Mouse (Mus musculus) macrophage (primary cell): ENCODE results near the gene Sesn2. TPM values are rescaled to one million over a fixed set of nuclear protein-coding genes. Genes with fewer than 3 reads are reported as not detected.

Source experiments
- H3K27ac ChIP-seq: fragments of 350-480 bp; formaldehyde crosslinking; 2 replicates; pipeline ENCODE4 v1.9.0; 2021
- H3K36me3 ChIP-seq: fragments of 350-480 bp; formaldehyde crosslinking; 2 replicates; pipeline ENCODE4 v1.9.0; 2021; ENCODE audit errors: inconsistent target
- H3K4me3 ChIP-seq: fragments of 350-480 bp; formaldehyde crosslinking; 2 replicates; pipeline ENCODE4 v1.9.0; 2021; ENCODE audit errors: inconsistent target
- H3K79me2 ChIP-seq: fragments of 350-480 bp; formaldehyde crosslinking; 2 replicates; pipeline ENCODE4 v1.9.0; 2021; ENCODE audit errors: inconsistent target
- WGBS: methylation state at CpG from one replicate; pipeline ENCODE4 v1.1.7; 2026; ENCODE audit warnings: inconsistent platforms; ENCODE audit not compliant: missing documents; 5-methylcytosine and 5-hydroxymethylcytosine counted together
- polyA plus RNA-seq: library from polyadenylated mRNA; stranded (reverse); fragments of 250-400 nt; gene quantifications from 3 replicates; pipeline ENCODE4 v1.2.4, GENCODE M21; 2018; ENCODE audit warnings: inconsistent platforms

Gene Sesn2
- polyA plus RNA-seq, 1 experiment from 2014 or later, result 12.3 TPM

DNA sequence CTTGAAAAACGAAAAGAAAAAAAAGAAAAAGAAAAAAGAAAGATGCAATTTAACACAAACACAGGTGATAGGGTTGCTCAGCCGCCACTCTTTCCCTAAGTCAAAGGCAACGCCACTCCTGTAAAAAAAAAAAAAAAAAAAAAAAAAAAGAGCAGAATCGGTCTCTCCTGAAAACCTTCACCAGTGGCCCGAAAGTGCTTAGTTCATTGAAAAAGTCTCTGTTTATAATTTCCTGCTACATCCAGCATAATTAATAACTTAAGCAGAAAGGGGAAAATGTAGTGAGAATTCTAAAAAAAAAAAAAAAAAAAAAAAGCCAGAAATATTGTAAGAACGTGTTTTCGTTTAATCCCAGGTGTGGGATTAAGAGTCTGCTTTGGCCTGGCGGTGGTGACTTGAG is 65.8 kb downstream of the Sesn2 start:
- WGBS, result 92% methylated on average over 4 of the region's 8 CpGs

More for the DNA sequence above, 65.8 kb downstream of the Sesn2 start:
- Histone ChIP-seq H3K27ac (no peak overlapping the region), H3K79me2 (no peaks in the 10 kb centered on the region), H3K4me3 (no peak overlapping the region), H3K36me3 (no peaks in the 10 kb centered on the region)

Other genes with a start within 250 kb of the Sesn2 start
- 7.8 to 8.4 TPM (median 8.3 TPM) in 3 replicates for gene Gmeb1, start 248.9 kb downstream of the Sesn2 start, polyA plus RNA-seq
- gene Taf12, start 236.1 kb downstream of the Sesn2 start, polyA plus RNA-seq, result 14.6 to 29.9 TPM (median 25.8 TPM) in 3 replicates
- gene Rab42, start 207.1 kb downstream of the Sesn2 start, polyA plus RNA-seq, result 0.52 to 0.69 TPM (median 0.60 TPM) in 3 replicates
- 20.1 to 47.1 TPM (median 30.7 TPM) in 3 replicates for gene Trnau1ap, start 181.0 kb downstream of the Sesn2 start, polyA plus RNA-seq
- gene Rcc1, start 156.9 kb downstream of the Sesn2 start, polyA plus RNA-seq, result 4.4 to 19.9 TPM (median 8.8 TPM) in 3 replicates
- gene Phactr4, start 88.0 kb downstream of the Sesn2 start, polyA plus RNA-seq, result 9.3 to 18.7 TPM (median 9.9 TPM) in 3 replicates
- 1.9 to 6.5 TPM (median 4.3 TPM) in 3 replicates for gene Med18, start 46.6 kb downstream of the Sesn2 start, polyA plus RNA-seq
- gene Atpif1, start 23.2 kb upstream of the Sesn2 start, polyA plus RNA-seq, result 516 to 719 TPM (median 630 TPM) in 3 replicates
- 98.0 to 366 TPM (median 125 TPM) in 3 replicates for gene Dnajc8, start 25.0 kb upstream of the Sesn2 start, polyA plus RNA-seq
- 102 to 269 TPM (median 231 TPM) in 3 replicates for gene Ptafr, start 53.6 kb upstream of the Sesn2 start, polyA plus RNA-seq
- 29.7 to 70.2 TPM (median 32.1 TPM) in 3 replicates for gene Eya3, start 128.5 kb upstream of the Sesn2 start, polyA plus RNA-seq
- 2.1 to 6.5 TPM (median 6.2 TPM) in 3 replicates for gene Xkr8, start 222.0 kb upstream of the Sesn2 start, polyA plus RNA-seq
- gene Smpdl3b, start 246.8 kb upstream of the Sesn2 start, polyA plus RNA-seq, result 1.0 to 8.5 TPM (median 1.9 TPM) in 3 replicates